Mouse (Mus musculus): ENCODE measurements at regions not wholly inside any gene's neighbourhood (a gene's known extent, or its start where the extent isn't known, plus 50 kb on each side); places are given as distances from the start of the nearest gene placed in this dataset.

DNA sequence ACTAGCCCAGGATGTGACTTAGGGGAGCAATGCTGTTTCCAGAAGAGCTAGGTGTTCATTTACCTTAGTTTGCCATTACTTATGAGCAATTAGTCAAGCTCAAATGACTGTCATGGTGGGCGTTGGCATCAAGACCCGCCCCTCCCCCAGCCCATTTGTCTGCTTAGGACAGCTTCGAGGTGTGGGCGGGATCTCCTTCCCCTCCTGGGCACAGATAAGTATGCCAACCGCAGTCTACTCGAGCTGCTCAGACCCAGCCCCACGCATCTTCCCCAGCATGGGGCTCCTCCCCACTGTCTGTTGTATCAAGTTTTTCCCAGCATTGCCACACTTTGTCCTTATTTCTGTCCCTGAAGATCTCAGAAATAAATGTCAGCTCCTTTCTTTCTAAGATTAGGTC is 179.6 kb downstream of the Sp3 start:
- DNase-seq (ENCODE audit: low read depth, low spot score): no peak

DNA sequence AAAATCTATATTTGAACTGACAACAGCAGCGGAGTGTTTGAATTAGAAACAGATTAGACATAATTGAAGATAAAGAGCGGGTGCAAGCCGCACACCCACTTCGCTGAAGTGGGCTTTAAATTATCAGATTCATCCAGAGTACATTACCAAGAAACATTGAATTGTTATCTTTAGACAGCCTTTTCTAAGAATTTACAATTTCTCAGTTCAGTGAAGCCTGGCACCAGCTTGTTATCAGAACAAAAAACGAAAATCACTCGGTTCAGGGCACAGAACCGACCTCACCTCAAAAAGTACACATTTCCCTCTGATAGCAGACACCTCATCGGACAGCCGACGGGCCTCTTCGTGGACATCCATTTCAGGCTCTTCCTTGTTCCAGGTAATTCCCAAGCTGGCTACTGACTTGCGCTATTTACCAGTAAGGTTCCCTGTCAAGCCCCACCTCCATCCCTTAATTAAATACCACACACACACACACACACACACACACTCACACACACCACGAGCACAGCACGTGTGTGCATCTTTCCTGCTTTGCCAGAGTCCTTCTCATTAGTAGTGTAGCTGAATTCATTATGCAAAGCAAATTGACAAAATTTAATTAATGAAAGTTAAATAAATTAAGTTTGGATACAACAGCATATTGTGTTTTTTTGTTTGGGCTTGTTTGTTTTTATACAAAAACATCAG is 166.8 kb downstream of the Sp3 start:
- no peak for DNase-seq (ENCODE audit: low read depth, low spot score)

GRCm38 (mm10) chr2:72825251-72825650 is 155.0 kb downstream of the Sp3 start:
- no peak for DNase-seq (ENCODE audit: low read depth, low spot score)

- DNase-seq (ENCODE audit: low read depth, low spot score): no peak
Measured at GRCm38 (mm10) chr2:72829139-72829538, 151.1 kb downstream of the Sp3 start.

GRCm38 (mm10) chr2:72832770-72833169 is 147.5 kb downstream of the Sp3 start:
- no peak for DNase-seq (ENCODE audit: low read depth, low spot score)

- no peak for DNase-seq (ENCODE audit: low read depth, low spot score)
Measured at GRCm38 (mm10) chr2:72838085-72838727, 142.0 kb downstream of the Sp3 start.

- DNase-seq (ENCODE audit: low read depth, low spot score): no peak
Measured at GRCm38 (mm10) chr2:72839673-72840072, 140.6 kb downstream of the Sp3 start.

DNA sequence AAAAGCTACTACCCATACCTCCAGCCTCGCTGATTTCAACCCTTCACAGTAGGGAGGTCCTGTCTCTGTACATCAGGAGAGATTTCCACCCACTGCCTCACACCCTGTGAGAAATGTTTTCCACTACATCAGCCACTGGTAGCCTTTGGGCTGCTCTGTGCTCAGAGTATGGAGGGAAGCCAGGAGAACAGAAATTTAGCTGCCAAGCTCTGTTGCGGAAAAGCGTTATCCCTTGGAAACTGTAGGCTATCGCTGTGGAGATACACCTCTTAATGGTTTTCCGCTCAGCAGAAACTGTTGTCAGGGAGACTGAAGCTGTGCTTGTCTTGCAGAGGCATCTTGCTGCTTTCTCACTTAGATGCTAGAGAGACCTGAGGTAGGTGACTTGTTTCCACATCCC is 138.9 kb downstream of the Sp3 start:
- no peak for DNase-seq (ENCODE audit: low read depth, low spot score)

- no peak for DNase-seq (ENCODE audit: low read depth, low spot score)
Measured at GRCm38 (mm10) chr2:72843610-72844009, 136.6 kb downstream of the Sp3 start.

- DNase-seq (ENCODE audit: low read depth, low spot score): no peak
Measured at GRCm38 (mm10) chr2:72849441-72850192, 130.6 kb downstream of the Sp3 start.

DNA sequence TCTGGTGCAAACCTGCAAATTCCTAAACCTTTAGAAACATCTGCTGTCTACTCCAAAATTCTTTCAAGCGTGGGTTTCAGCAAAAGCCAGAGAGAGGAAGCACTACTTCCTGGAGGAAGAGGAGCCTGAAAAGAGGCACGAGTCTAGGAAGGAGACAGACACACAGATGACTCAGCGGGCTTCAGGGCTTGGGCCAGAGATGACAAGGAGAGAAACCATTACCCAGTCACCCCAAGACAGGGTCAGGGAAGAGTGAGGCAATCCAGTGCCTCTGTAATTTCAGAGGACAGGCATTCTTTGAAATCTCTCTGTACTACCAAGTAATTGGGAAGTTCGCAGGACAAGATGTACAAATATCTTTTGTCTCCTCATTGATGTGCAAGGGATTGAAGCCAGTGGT is 127.7 kb downstream of the Sp3 start:
- no peak for DNase-seq (ENCODE audit: low read depth, low spot score)

- no peak for DNase-seq (ENCODE audit: low read depth, low spot score)
Measured at GRCm38 (mm10) chr2:72855276-72855970, 124.8 kb downstream of the Sp3 start.

- no peak for DNase-seq (ENCODE audit: low read depth, low spot score)
Measured at GRCm38 (mm10) chr2:72855971-72856755, 124.1 kb downstream of the Sp3 start.

DNA sequence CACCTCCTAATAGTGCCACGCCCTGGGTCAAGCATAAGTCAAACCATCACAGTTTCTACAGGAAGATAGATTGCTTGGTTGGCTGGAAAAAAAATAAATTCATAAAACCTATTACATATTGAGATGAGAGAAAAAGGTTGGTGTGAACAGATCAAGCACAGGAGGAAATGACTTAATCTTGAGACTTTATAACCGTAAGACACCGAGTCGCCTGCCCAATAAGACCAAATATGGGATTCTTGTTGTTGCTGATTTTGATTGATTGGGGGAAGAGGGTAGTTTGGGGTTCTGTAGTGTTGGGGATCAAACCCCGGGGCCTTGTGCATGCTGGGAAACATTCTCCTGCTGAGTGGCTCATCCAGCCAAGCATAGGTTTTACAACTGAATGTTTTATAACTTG is 122.9 kb downstream of the Sp3 start:
- no peak for DNase-seq (ENCODE audit: low read depth, low spot score)

GRCm38 (mm10) chr2:72865462-72866365 is 114.5 kb downstream of the Sp3 start:
- DNase-seq (ENCODE audit: low read depth, low spot score): no peak

DNA sequence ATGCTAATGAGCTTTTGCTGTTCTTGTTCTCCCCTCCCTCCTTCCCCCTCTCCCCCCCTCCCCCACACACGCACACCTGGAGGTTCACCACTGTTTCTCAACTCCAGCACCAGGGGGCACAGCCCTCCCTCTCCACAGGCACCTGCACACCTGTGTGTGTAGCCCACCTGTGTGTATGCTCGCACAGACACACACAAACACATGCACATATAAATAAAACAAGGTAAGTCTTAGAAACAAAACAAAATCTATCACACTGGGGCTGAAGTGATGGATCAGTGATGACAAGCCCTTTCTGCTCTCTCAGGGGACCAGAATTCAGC is 113.9 kb downstream of the Sp3 start:
- no peak for DNase-seq (ENCODE audit: low read depth, low spot score)

DNA sequence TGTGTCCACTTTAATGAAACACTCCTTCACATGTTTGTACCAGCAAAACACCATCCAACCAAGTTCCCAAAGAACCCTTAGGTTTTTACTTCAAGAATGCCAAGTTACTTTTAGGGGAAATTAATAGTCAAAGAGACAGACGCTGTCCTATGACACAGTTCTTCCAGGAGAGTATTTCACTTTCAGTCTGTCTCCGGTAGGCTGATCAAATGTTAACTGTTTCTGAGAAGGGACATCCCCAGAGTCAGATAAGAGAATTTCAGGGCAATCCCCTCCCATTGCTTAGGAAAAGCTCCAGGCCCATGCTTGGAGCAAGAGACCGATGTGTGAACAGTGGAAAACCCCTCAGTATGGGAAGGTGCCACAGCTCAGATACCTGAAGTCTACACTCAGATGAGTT is 112.1 kb downstream of the Sp3 start:
- DNase-seq (ENCODE audit: low read depth, low spot score): no peak

DNA sequence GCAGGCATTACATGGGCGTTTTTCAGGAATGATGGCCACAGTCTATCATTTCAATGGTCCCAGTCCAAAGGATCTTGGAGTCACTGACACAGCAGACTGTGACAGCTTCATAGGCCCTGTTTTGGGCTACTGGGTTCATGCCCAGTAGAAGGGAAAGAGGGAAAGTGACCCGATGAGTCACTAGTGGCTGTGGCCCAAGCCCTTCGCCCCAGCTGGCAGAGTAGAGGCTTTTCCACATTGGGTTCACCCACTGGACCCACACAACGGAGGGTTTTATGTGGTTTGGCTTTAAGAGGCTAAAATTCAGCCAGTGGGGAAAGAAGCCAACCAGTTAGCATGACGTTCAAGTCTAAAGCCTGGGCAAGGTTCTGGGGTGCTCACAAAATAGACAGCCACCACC is 108.4 kb downstream of the Sp3 start:
- no peak for DNase-seq (ENCODE audit: low read depth, low spot score)

GRCm38 (mm10) chr2:72873948-72874347 is 106.3 kb downstream of the Sp3 start:
- DNase-seq (ENCODE audit: low read depth, low spot score): no peak

DNA sequence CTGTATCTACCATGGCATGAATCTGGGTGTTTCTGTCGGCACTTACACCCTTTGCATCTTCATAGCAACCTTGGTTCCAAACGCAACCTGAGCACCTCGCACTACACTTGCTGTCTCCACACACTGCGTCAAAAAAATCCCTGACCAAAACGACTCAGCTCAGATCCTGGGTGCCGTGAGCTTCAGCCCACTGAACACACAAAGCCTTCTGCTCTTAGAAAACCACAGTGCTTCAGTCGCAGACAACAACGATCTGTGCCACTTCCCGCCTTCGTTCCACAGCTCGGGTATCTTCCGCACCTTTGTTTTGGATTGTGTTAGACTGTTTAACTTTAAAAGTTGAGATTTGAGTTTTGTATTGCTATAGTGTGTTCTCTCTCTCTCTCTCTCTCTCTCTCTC is 105.7 kb downstream of the Sp3 start:
- no peak for DNase-seq (ENCODE audit: low read depth, low spot score)

DNA sequence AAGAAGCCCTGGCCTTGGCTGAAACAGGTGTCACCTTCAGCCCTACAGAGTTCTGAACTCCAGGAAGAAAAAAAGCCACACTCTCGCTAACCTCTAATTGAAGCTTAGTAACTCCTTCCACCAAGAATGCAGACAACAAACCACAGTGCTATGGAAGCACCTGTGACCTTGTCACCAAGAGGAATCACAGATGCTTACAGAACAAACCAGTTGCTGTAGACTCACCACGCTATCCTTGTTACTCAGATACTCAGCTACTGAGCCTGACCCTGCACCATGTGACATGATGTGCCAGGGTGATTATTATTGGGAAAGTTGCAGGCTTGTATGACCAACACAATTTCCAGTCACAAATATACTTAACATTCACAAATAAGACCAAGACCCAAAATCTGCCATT is 104.6 kb downstream of the Sp3 start:
- DNase-seq (ENCODE audit: low read depth, low spot score): no peak

Data from embryo, embryonic 11.5 days (tissue).